Mouse (Mus musculus) liver, embryonic 16.5 days (tissue): Measurements from ENCODE around the gene Sfrp4. TPM values are rescaled to one million over a fixed set of nuclear protein-coding genes. Genes with fewer than 3 reads are reported as not detected.

ENCODE experiments used
- ATAC-seq: fragments of 200-750 bp; cut with Nextera tagmentation; 2 replicates; pipeline ENCODE4 v1.8.0; 2017; ENCODE audit warnings: low read depth, mild to moderate bottlenecking, moderate number of reproducible peaks, moderate library complexity
- H3K27ac ChIP-seq: fragments of 300-500 bp; sonication (generic); 2 replicates; pipeline ENCODE4 v1.5.1; 2014; ENCODE audit warnings: mild to moderate bottlenecking, low read length
- H3K27me3 ChIP-seq: fragments of 300-500 bp; sonication (generic); 2 replicates; pipeline ENCODE4 v1.6.1; 2014; ENCODE audit warnings: low read depth, low read length, mixed read lengths; ENCODE audit not compliant: control insufficient read depth, insufficient read depth
- H3K36me3 ChIP-seq: fragments of 300-500 bp; sonication (generic); 2 replicates; pipeline ENCODE4 v1.6.1; 2014; ENCODE audit warnings: mild to moderate bottlenecking; ENCODE audit not compliant: control insufficient read depth, insufficient read depth
- H3K4me1 ChIP-seq: fragments of 300-500 bp; sonication (generic); 2 replicates; pipeline ENCODE4 v1.6.1; 2014; ENCODE audit warnings: low read depth, low read length, mixed read lengths; ENCODE audit not compliant: control insufficient read depth
- H3K4me2 ChIP-seq: fragments of 300-500 bp; sonication (generic); 2 replicates; pipeline ENCODE4 v1.6.1; 2014; ENCODE audit warnings: low read depth, low read length, mixed read lengths
- H3K4me3 ChIP-seq: fragments of 300-500 bp; sonication (generic); 2 replicates; pipeline ENCODE4 v1.5.1; 2014; ENCODE audit warnings: low read depth, mild to moderate bottlenecking, low read length
- H3K9ac ChIP-seq: fragments of 300-500 bp; sonication (generic); 2 replicates; pipeline ENCODE4 v1.6.1; 2014; ENCODE audit warnings: low read depth, low read length
- H3K9me3 ChIP-seq: fragments of 300-500 bp; sonication (generic); replicated peaks from 2 replicates; pipeline ENCODE4 v1.6.1; 2016; ENCODE audit warnings: low read length; ENCODE audit not compliant: control insufficient read depth
- WGBS: fragments of 180-500 bp; shearing (Covaris S2); extraction: QIAGEN DNeasy Blood & Tissue Kit; methylation state at CpG from one replicate; pipeline ENCODE4 v1.1.7; 2014; ENCODE audit not compliant: insufficient replicate concordance; 5-methylcytosine and 5-hydroxymethylcytosine counted together
- polyA plus RNA-seq: library from polyadenylated mRNA; unstranded; fragments of >200 nt; fragmentation: Nextera tagmentation; extraction: Ambion mirVana; gene quantifications from 2 replicates; pipeline ENCODE4 v1.2.1, GENCODE M21; 2015

Sfrp4 gene
- polyA plus RNA-seq, 1 experiment from 2014 or later: 0.40 TPM

GRCm38 (mm10) chr13:19608120-19608519 is 14.8 kb upstream of the Sfrp4 start:
- no peak overlapping the region for H3K9ac ChIP-seq
- H3K27ac ChIP-seq: no peak overlapping the region
- H3K27me3 ChIP-seq: no peaks in the 10 kb centered on the region
- H3K9me3 ChIP-seq: no peaks in the 10 kb centered on the region
- no peaks in the 10 kb centered on the region for H3K36me3 ChIP-seq
- peak; percentile 30; the same call in 1 of the 2 replicates for ATAC-seq
- H3K4me2 ChIP-seq: no peak overlapping the region
- peaks cover 3% of the 10 kb centered on the region; the same call in 1 of the 2 replicates for H3K4me1 ChIP-seq
- no peak overlapping the region for H3K4me3 ChIP-seq

- WGBS: 71% methylated on average over 1 of the region's 1 CpGs
- Histone ChIP-seq H3K27ac (no peak overlapping the region), H3K9me3 (no peaks in the 10 kb centered on the region), H3K4me2 (no peak overlapping the region), H3K4me1 (peaks cover 3% of the 10 kb centered on the region; the same call in 1 of the 2 replicates), H3K36me3 (no peaks in the 10 kb centered on the region), H3K27me3 (no peaks in the 10 kb centered on the region), H3K9ac (no peak overlapping the region), H3K4me3 (no peak overlapping the region)
- no peak for ATAC-seq
Observed at GRCm38 (mm10) chr13:19612348-19612747, 10.6 kb upstream of the Sfrp4 start.

GRCm38 (mm10) chr13:19612963-19613362 is 9.9 kb upstream of the Sfrp4 start:
- H3K4me2 ChIP-seq: no peak overlapping the region
- H3K4me1 ChIP-seq: peaks cover 3% of the 10 kb centered on the region; the same call in 1 of the 2 replicates
- WGBS: 79% methylated on average over 3 of the region's 3 CpGs

GRCm38 (mm10) chr13:19613426-19613825 is 9.5 kb upstream of the Sfrp4 start:
- ATAC-seq: no peak

More at GRCm38 (mm10) chr13:19612963-19613362, 9.9 kb upstream of the Sfrp4 start:
- H3K27me3 ChIP-seq: no peaks in the 10 kb centered on the region
- no peak overlapping the region for H3K4me3 ChIP-seq
- H3K9ac ChIP-seq: no peak overlapping the region
- no peak for ATAC-seq
- H3K36me3 ChIP-seq: no peaks in the 10 kb centered on the region
- no peaks in the 10 kb centered on the region for H3K9me3 ChIP-seq
- H3K27ac ChIP-seq: no peak overlapping the region

GRCm38 (mm10) chr13:19614311-19614710 is 8.6 kb upstream of the Sfrp4 start:
- Histone ChIP-seq H3K27me3 (no peaks in the 10 kb centered on the region), H3K27ac (no peak overlapping the region), H3K4me3 (no peak overlapping the region), H3K9me3 (no peaks in the 10 kb centered on the region), H3K4me1 (peaks cover 4% of the 10 kb centered on the region), H3K4me2 (no peak overlapping the region), H3K9ac (no peak overlapping the region), H3K36me3 (no peaks in the 10 kb centered on the region)
- ATAC-seq: no peak
- 57% methylated on average over 1 of the region's 1 CpGs for WGBS

More at GRCm38 (mm10) chr13:19613426-19613825, 9.5 kb upstream of the Sfrp4 start:
- WGBS: 71% methylated on average over 1 of the region's 1 CpGs
- Histone ChIP-seq H3K27me3 (no peaks in the 10 kb centered on the region), H3K27ac (no peak overlapping the region), H3K4me2 (no peak overlapping the region), H3K9ac (no peak overlapping the region), H3K36me3 (no peaks in the 10 kb centered on the region), H3K4me1 (no peaks in the 10 kb centered on the region), H3K9me3 (no peaks in the 10 kb centered on the region), H3K4me3 (no peak overlapping the region)

GRCm38 (mm10) chr13:19618081-19618480 is 4.8 kb upstream of the Sfrp4 start:
- Histone ChIP-seq H3K9ac (no peak overlapping the region), H3K4me2 (peak overlapping the region; percentile 94), H3K4me1 (peaks cover 8% of the 10 kb centered on the region), H3K36me3 (no peaks in the 10 kb centered on the region), H3K9me3 (no peaks in the 10 kb centered on the region), H3K27me3 (peaks cover 2% of the 10 kb centered on the region), H3K4me3 (peak overlapping the region; percentile 28), H3K27ac (no peak overlapping the region)
- 60% methylated on average over 4 of the region's 4 CpGs for WGBS
- no peak for ATAC-seq

- peak; percentile 65 for ATAC-seq
- Histone ChIP-seq H3K4me1 (peaks cover 14% of the 10 kb centered on the region), H3K36me3 (no peaks in the 10 kb centered on the region), H3K9me3 (no peaks in the 10 kb centered on the region), H3K4me2 (peak overlapping the region; percentile 94), H3K4me3 (peak overlapping the region; percentile 77), H3K27me3 (peaks cover 9% of the 10 kb centered on the region), H3K9ac (peak overlapping the region; percentile 83), H3K27ac (peak overlapping the region; percentile 68)
- WGBS: 7% methylated on average over 5 of the region's 5 CpGs
Observed at GRCm38 (mm10) chr13:19618841-19619215, 4.1 kb upstream of the Sfrp4 start.

- Histone ChIP-seq H3K27ac (peak within 1 kb of the TSS; percentile 68), H3K9ac (peak within 1 kb of the TSS; percentile 83), H3K4me3 (peak within 1 kb of the TSS; percentile 77), H3K4me1 (peaks cover 14% of the 10 kb centered on the region), H3K27me3 (peaks cover 14% of the 10 kb centered on the region), H3K9me3 (no peaks in the 10 kb centered on the region), H3K36me3 (no peaks in the 10 kb centered on the region), H3K4me2 (peak within 1 kb of the TSS; percentile 94)
- under 1% methylated on average over 46 of the region's 46 CpGs for WGBS
- ATAC-seq: peak; percentile 62
Observed at GRCm38 (mm10) chr13:19619216-19619927, 3.5 kb upstream of the Sfrp4 start, which contains the start of gene Epdr1. TSS of gene Epdr1 (minus strand) at chr13:19619927.

- peaks cover 16% of the 10 kb centered on the region for H3K4me1 ChIP-seq
- ATAC-seq: no peak
- H3K27ac ChIP-seq: no peak overlapping the region
- H3K9ac ChIP-seq: peak overlapping the region; percentile 42; the same call in 1 of the 2 replicates
- H3K4me2 ChIP-seq: peak overlapping the region; percentile 83
- no peaks in the 10 kb centered on the region for H3K36me3 ChIP-seq
- H3K9me3 ChIP-seq: no peaks in the 10 kb centered on the region
- peak overlapping the region; percentile 57 for H3K4me3 ChIP-seq
- H3K27me3 ChIP-seq: peaks cover 16% of the 10 kb centered on the region
- WGBS: 25% methylated on average over 30 of the region's 30 CpGs
Observed at GRCm38 (mm10) chr13:19623228-19623905, 463 bp downstream of the Sfrp4 start.
